Mouse (Mus musculus): ENCODE results near the gene Rhoc. TPM values are rescaled to one million over a fixed set of nuclear protein-coding genes. Genes with fewer than 3 reads are reported as not detected.
A peak's percentile ranks its signal among the peaks of the same experiment; 100 is the strongest.

Gene Rhoc
- total RNA-seq, 2 experiments from 2014 or later = 280 to 281 TPM

GRCm38 (mm10) chr3:104817481-104817990, 29.4 kb downstream of the Rhoc start:
- DNase-seq = peak; percentile 75

GRCm38 (mm10) chr3:104817991-104818748, 30.0 kb downstream of the Rhoc start, which contains the start of gene Mov10:
TSS of gene Mov10 (minus strand) at chr3:104818563.
- DNase-seq = peak; percentile 82

GRCm38 (mm10) chr3:104818749-104819134, 30.6 kb downstream of the Rhoc start:
- DNase-seq = no peak

GRCm38 (mm10) chr3:104820426-104820825, 32.3 kb downstream of the Rhoc start:
- no peak for DNase-seq

- no peak for DNase-seq
Observed at GRCm38 (mm10) chr3:104822413-104822812, 34.2 kb downstream of the Rhoc start.

- DNase-seq = no peak
Observed at GRCm38 (mm10) chr3:104835797-104836196, 47.6 kb downstream of the Rhoc start.

GRCm38 (mm10) chr3:104841049-104841448, 52.9 kb downstream of the Rhoc start:
- DNase-seq = no peak

Other genes starting within 250 kb of the Rhoc start
- 100 to 1,000 TPM; 178 to 191 TPM for gene Slc16a1, start 149.7 kb upstream of the Rhoc start, total RNA-seq (2021)
- gene Ppm1j, start 7.3 kb upstream of the Rhoc start, total RNA-seq (2021) = 10 to 100 TPM; 43.2 to 54.1 TPM
- 1 to 10 TPM; 2.4 to 3.7 TPM for gene Fam19a3, start 6.5 kb upstream of the Rhoc start, total RNA-seq (2021)
- 10 to 100 TPM; 17.1 to 17.2 TPM for gene Mov10, start 30.2 kb downstream of the Rhoc start, total RNA-seq (2021)
- 10 to 100 TPM; 21.6 to 22.3 TPM for gene St7l, start 75.6 kb downstream of the Rhoc start, total RNA-seq (2021)
- gene Capza1, start 76.1 kb downstream of the Rhoc start, total RNA-seq (2021) = 10 to 100 TPM; 85.2 to 91.6 TPM
- 1 to 10 TPM; 1.0 to 1.7 TPM for gene Wnt2b, start 173.5 kb downstream of the Rhoc start, total RNA-seq (2021)

Data from heart, postnatal 4 days (tissue).